ENCODE assay signal across 14 mouse cellular contexts in the genomic region with DNA sequence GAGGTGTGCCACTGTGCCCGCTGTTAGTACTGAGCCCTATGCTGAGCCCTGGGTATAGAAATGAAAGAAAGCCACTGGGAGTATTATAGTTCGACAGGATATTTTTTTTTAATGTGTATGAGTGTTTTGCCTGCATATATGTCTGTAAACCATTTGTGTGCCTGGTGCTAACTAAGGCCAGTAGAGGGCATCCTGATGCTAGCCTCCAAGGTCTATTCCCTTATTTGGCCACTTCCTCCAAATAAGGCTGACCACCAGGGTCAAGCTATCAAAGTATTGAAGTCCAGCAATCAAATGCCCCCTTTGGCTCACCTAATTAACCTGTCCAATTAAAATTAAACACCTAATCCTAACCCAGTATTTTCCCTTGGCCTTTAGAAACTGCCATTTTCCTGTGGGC. TPM values are rescaled to one million over a fixed set of nuclear protein-coding genes. Genes with fewer than 3 reads are reported as not detected.
DNase-seq lines count a peak whose midpoint lies in the region; ATAC-seq and TF ChIP-seq lines count a peak whose summit lies in the region.
"Had no signal": no experiment of that assay in that cellular context is flagged by ENCODE, and none has a peak within 500 bp of the region (broad histone marks: within the 10 kb centered on the region; RNA-seq: fewer than 3 reads in every experiment).

No protein-coding gene starts in this region.

- 68% methylated on average over 2 of the region's 2 CpGs for WGBS in heart, adult 2 months
- 54% methylated on average over 2 of the region's 2 CpGs for WGBS in lung, postnatal 0 days

- H3K36me3 ChIP-seq in heart, adult 2 months (ENCODE audit: control insufficient read depth, insufficient read depth, low read length) = no peaks in the 10 kb centered on the region
- 0 out of 2 replicates have a peak, but pooled peaks cover 5% of the 10 kb centered on the region for H3K36me3 ChIP-seq in lung, postnatal 0 days (ENCODE audit: insufficient read depth, low read length)
- peaks cover 8% of the 10 kb centered on the region for H3K36me3 ChIP-seq in myocyte (ENCODE audit: control insufficient read depth, insufficient read depth)

- H3K27ac ChIP-seq in heart, adult 2 months = no peak overlapping the region
- H3K27ac ChIP-seq in lung, postnatal 0 days (ENCODE audit: low read length) = no peak overlapping the region
- H3K27ac ChIP-seq: kidney, embryonic 15.5 days; limb, embryonic 10.5 days had no signal

- no peak for TF ChIP-seq POLR2A in heart, adult 2 months (IDR thresholded peaks at IDR 0.05; ENCODE audit: insufficient read depth, low read depth, low read length)
- TF ChIP-seq POLR2A in myocyte (IDR thresholded peaks at IDR 0.05; ENCODE audit: insufficient read length, low read depth) = no peak

- DNase-seq in heart, adult 2 months = no peak
- DNase-seq in heart, adult 11 months = no peak
- DNase-seq in lung, postnatal 0 days (ENCODE audit: low spot score) = peak; percentile 37
- DNase-seq in lung, postnatal 14 days = no peak
- DNase-seq in MN1 (ENCODE audit: low spot score) = peak; percentile 34
- DNase-seq in c-Kit-positive CD71-positive TER-119-positive erythroid progenitor cells, embryonic 14.5 days (ENCODE audit: low spot score) = no peak
- DNase-seq: adrenal gland, postnatal 10 days; cerebellum, postnatal 14 days; layer of hippocampus, adult 9-11 months; right cerebral cortex, postnatal 4 days had no signal

- no peak overlapping the region for H3ac ChIP-seq in myocyte (ENCODE audit: control insufficient read depth, insufficient read length)

- no peaks in the 10 kb centered on the region for H3K9me3 ChIP-seq in lung, postnatal 0 days (ENCODE audit: low read length)
- H3K9me3 ChIP-seq: kidney, embryonic 15.5 days; limb, embryonic 10.5 days had no signal

- no peak for TF ChIP-seq EP300 in heart, adult 2 months (IDR thresholded peaks at IDR 0.05; ENCODE audit: insufficient read depth, low read depth, low read length)
- TF ChIP-seq EP300 in lung, postnatal 0 days (IDR thresholded peaks at IDR 0.05) = no peak

- ATAC-seq in lung, postnatal 0 days = no peak
- no peak for ATAC-seq in activated CD4-positive, CD25-positive, alpha-beta regulatory T cell, adult 4 months

- no peaks in the 10 kb centered on the region for H3K79me2 ChIP-seq in heart, adult 2 months (replicated peaks; ENCODE audit: control insufficient read depth, insufficient read depth, low read length)
- H3K79me2 ChIP-seq in myocyte (ENCODE audit: control insufficient read depth, insufficient read depth) = no peaks in the 10 kb centered on the region

- H3K9ac ChIP-seq in heart, adult 2 months (ENCODE audit: low read depth, low read length) = no peak overlapping the region
- no peak overlapping the region for H3K9ac ChIP-seq in lung, postnatal 0 days (replicated peaks; ENCODE audit: low read depth)
- H3K9ac ChIP-seq: kidney, embryonic 15.5 days had no signal

- H3K27me3 ChIP-seq in heart, adult 2 months (ENCODE audit: control insufficient read depth, insufficient read depth, low read length) = no peaks in the 10 kb centered on the region
- H3K27me3 ChIP-seq in lung, postnatal 0 days (replicated peaks; ENCODE audit: insufficient read depth, low read length) = no peaks in the 10 kb centered on the region
- no peaks in the 10 kb centered on the region for H3K27me3 ChIP-seq in myocyte (ENCODE audit: control insufficient read depth, insufficient read depth, insufficient read length)

- H3K4me1 ChIP-seq in heart, adult 2 months (ENCODE audit: control insufficient read depth, insufficient read depth, low read length) = no peaks in the 10 kb centered on the region
- no peaks in the 10 kb centered on the region for H3K4me1 ChIP-seq in lung, postnatal 0 days (ENCODE audit: insufficient read depth, low read depth, low read length)

- TF ChIP-seq CTCF in heart, adult 2 months (IDR thresholded peaks at IDR 0.05) = peak; percentile 48
- TF ChIP-seq CTCF in lung, postnatal 0 days (IDR thresholded peaks at IDR 0.05) = peak; percentile 64

- H3K4me3 ChIP-seq in heart, adult 2 months = no peak overlapping the region
- H3K4me3 ChIP-seq in lung, postnatal 0 days (ENCODE audit: low read depth, low read length) = no peak overlapping the region
- no peak overlapping the region for H3K4me3 ChIP-seq in myocyte
- H3K4me3 ChIP-seq: kidney, embryonic 15.5 days; limb, embryonic 10.5 days had no signal

- H3K4me2 ChIP-seq in lung, postnatal 0 days (replicated peaks; ENCODE audit: low read depth, low read length) = no peak overlapping the region
- no peak overlapping the region for H3K4me2 ChIP-seq in myocyte (ENCODE audit: low read depth)
- H3K4me2 ChIP-seq: kidney, embryonic 15.5 days had no signal

- intact Hi-C loops in heart, adult 2 months (cut with DNase I) = no loop called here

TF ChIP-seq in myocyte, 11 proteins besides CTCF, POLR2A, EP300 and RAD21:
- TF ChIP-seq MAX (IDR thresholded peaks at IDR 0.05; ENCODE audit: low read depth) (no peak), SRF (IDR thresholded peaks at IDR 0.05; ENCODE audit: control insufficient read depth, insufficient read length, low read depth) (peak; percentile 95)
TF ChIP-seq in myocyte: peak in this region for 1.

RNA-seq across cellular contexts. Expression of a gene that starts 5.8 kb away (rescaled TPM):
- under 1 TPM; 0.52 to 0.59 TPM for total RNA-seq in heart, adult 2 months (2021)
- 0.35 and 0.57 TPM in 2 replicates for polyA plus RNA-seq in heart, adult 2 months (2012; rRNA removed)
- 5.5 and 8.8 TPM in 2 replicates for polyA plus RNA-seq in lung, postnatal 0 days (2015; fragmentation: Nextera tagmentation; extraction: Ambion mirVana)
- 45.9 TPM for polyA plus RNA-seq in myocyte (2012; fragmentation: generic; extraction: Trizol)
- polyA plus RNA-seq in activated CD4-positive, CD25-positive, alpha-beta regulatory T cell, adult 4 months (2017; shearing (Covaris generic)) = 10 to 100 TPM; 43.8 to 61.4 TPM

RNA-seq across cellular contexts. Expression of a gene that starts 8.1 kb away (rescaled TPM):
- 1 to 10 TPM; 6.1 to 8.4 TPM for total RNA-seq in heart, adult 2 months (2021)
- 5.9 and 7.5 TPM in 2 replicates for polyA plus RNA-seq in heart, adult 2 months (2012; rRNA removed)
- polyA plus RNA-seq in lung, postnatal 0 days (2015; fragmentation: Nextera tagmentation; extraction: Ambion mirVana) = 7.3 and 8.3 TPM in 2 replicates
- 4.5 TPM for polyA plus RNA-seq in myocyte (2012; fragmentation: generic; extraction: Trizol)
- polyA plus RNA-seq in activated CD4-positive, CD25-positive, alpha-beta regulatory T cell, adult 4 months (2017; shearing (Covaris generic)) = 1 to 10 TPM; 6.9 to 8.9 TPM

RNA-seq across cellular contexts. Expression of a gene that starts 41.3 kb away (rescaled TPM):
- 1 to 10 TPM; 2.7 to 4.4 TPM for total RNA-seq in heart, adult 2 months (2021)
- 3.9 and 4.0 TPM in 2 replicates for polyA plus RNA-seq in heart, adult 2 months (2012; rRNA removed)
- polyA plus RNA-seq in lung, postnatal 0 days (2015; fragmentation: Nextera tagmentation; extraction: Ambion mirVana) = 6.5 and 7.2 TPM in 2 replicates
- polyA plus RNA-seq in myocyte (2012; fragmentation: generic; extraction: Trizol) = 0.02 TPM
- not detected for polyA plus RNA-seq in activated CD4-positive, CD25-positive, alpha-beta regulatory T cell, adult 4 months (2017; shearing (Covaris generic))

Comparison
In these comparisons a context has a peak if more than half of its experiments do, and no peak if none do; other contexts are left out.
1. DNase-seq: peak in lung, postnatal 0 days (single experiment) and MN1 (single experiment); none in heart, adult 2 months (0 of 2), heart, adult 11 months (single experiment), lung, postnatal 14 days (single experiment) and c-Kit-positive CD71-positive TER-119-positive erythroid progenitor cells, embryonic 14.5 days (single experiment).